Mouse (Mus musculus) layer of hippocampus, adult 9-11 months (tissue): ENCODE data around the gene Foxd4.

Experiments
- DNase-seq: peaks from one replicate; pipeline ENCODE4 v3.0.0; 2022

Foxd4 gene

DNA sequence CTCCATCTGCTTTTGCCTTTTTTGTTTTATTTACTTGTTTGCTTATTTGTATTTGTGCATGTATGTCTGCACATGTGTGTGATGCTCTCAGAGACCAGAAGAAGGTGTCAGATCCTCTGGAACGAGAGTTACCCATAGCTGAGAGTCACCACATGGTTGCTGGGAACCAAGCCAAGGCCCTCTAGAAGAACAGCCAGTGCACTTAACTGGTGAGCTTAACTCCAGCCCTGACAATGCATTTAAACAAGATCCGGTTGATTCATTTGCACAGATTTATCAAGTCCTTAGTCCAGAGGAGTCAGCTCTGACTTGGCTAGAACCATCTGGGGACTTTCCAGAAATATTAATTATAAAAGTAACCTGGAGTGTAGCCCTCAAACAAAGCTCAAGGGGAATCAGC is 27.1 kb downstream of the Foxd4 start:
- DNase-seq, result peak; percentile 31

GRCm38 (mm10) chr19:24871037-24871635 is 29.9 kb downstream of the Foxd4 start:
- DNase-seq, result peak; percentile 54

- DNase-seq, result no peak
These were observed 35.6 kb downstream of the Foxd4 start for GRCm38 (mm10) chr19:24865436-24865835.

DNA sequence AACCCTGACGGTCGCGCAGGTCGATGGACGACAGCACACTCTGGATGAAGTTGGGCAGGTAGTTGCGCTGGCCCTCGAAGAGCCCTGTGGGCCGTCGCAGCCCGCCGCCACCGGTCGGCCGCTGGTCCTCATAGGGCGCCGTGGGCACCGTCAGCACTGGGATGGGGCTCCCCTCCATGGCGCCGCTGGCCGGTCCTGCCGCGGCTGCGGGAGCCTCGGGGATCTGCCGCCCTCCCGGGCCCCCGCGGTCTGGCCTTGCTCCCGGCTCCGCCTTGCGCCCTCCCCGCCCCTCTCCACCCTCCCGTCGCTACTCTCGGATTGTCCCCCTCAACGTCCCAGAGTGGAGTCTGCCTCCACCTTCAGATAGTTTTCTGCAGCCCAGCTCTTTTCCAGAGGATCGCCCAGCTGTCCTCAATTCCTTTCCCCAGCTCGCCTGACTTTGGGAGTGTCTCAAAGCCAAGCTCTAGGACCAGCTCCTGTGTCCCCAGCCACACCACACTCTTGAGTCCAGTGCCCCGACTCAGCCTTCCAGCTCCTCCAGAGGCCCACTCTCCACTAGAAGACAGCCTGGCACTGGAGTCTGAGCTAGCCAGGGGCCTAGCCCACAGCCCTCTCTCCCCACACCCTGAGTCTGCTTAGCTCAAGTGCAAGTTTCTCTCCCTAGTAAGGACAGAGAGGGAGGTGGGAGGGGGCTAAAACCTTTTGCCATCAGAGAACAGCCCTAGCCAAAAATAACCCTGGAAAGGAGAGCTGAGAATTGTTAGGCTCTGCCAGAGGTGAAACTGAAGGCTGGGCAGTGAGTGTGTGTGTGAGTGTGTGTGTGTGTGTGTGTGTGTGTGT is 39.2 kb downstream of the Foxd4 start, which contains the start of gene Pgm5:
Gene Pgm5, minus strand, starts transcription at position 244 of the 840 bp plus-strand sequence.
- no peak for DNase-seq

DNA sequence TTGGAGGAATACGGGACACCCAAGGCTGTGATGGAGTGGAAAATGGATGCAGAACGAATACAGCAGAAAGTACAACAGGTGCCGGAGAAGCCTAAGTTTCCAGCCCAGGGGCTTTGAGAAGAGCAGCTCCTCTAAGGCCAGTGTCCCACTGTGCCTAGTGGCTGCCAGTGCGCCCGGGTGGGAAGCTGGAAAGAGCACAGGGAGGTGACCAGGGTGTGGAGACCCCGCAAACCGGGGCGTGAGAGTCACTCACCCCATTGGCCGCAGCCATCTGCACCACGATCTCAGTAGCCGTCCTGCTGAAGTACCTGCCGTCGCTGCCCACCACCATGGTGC is 39.8 kb downstream of the Foxd4 start:
- no peak for DNase-seq

GRCm38 (mm10) chr19:24851456-24852315 is 49.3 kb downstream of the Foxd4 start:
- DNase-seq, result no peak
